Mouse (Mus musculus): ENCODE results near the gene Myo9a. TPM values are rescaled to one million over a fixed set of nuclear protein-coding genes. Genes with fewer than 3 reads are reported as not detected.
"Not testable (repeated sequence)": the region's sequence is repeated elsewhere in the genome, so short reads cannot be mapped to it uniquely, and the experiment has no call there.

Gene Myo9a
- polyA plus RNA-seq, 3 experiments from 2014 or later: 19.0 to 60.9 (median 50.9) TPM

GRCm38 (mm10) chr9:59951001-59951750 lies 200.5 kb downstream of the Myo9a start:
- no peak for ATAC-seq

- ATAC-seq: no peak
Measured at GRCm38 (mm10) chr9:59951943-59952342, 201.2 kb downstream of the Myo9a start.

DNA sequence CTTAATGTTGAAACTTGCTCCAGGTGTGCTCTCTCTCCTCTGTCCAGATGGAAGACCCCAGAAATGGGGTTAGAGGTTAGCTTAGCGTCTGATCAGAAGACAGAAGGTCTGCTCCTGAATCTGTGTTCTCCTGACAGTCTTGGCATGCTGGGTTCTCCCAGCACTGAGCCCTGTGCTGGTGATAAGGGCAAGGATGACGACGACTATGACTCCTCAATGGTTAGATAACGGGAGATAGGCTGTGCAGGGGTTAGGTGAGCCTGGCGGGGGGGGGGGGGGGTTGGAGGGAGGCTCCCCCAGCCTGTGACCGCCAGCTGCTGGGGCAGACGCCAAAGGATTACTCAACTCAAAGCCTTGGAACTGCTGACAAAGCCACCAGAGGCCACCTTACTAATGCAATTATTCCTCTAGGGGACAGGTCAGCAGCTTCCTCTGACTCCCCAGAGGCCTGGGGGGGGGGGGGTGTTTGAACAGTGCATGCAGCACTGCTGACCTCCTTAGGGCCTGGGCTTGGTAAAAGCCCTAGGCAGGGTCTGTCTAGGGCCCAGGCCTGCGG lies 201.9 kb downstream of the Myo9a start:
- ATAC-seq: no peak

DNA sequence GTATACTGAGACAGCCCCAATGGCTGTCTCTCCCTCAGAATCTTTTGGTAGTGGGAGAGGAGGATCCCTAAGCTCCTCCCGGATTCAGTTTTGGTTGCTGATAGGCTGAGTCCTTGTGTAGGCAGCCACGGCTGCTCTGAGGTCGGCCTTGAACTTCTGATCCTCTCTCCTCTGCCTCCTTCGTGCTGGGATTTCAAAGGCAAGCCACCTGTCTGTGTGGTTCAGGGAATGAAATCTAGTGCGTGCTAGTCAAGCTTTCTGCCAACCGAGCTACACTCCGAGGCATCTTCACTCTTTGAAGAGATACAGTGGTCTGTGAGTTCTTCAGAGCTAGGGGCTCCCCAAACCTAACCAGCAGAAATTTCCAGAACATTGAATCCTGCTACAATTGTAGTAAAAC lies 202.9 kb downstream of the Myo9a start:
- ATAC-seq: no peak

DNA sequence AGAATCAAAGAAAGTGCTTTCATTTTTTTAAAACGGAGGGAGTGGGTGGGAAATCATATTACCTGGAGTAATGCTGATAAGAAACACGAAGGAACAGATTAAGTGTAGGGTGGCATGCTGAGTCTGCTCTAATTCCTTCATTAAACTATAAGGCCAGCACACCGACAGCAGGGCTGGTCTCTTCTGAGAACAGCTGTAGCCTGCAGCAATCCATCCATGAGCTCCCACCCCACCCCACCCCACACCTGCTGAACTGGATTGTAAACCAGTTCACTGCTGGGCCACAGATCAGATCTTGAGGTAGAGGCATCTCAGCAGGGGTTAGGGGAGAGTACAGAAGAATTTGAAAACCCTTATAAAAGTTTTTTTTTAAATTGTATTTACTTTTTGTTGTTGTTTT lies 204.5 kb downstream of the Myo9a start:
- no peak for ATAC-seq

GRCm38 (mm10) chr9:59955692-59956091 lies 205.0 kb downstream of the Myo9a start:
- no peak for ATAC-seq

DNA sequence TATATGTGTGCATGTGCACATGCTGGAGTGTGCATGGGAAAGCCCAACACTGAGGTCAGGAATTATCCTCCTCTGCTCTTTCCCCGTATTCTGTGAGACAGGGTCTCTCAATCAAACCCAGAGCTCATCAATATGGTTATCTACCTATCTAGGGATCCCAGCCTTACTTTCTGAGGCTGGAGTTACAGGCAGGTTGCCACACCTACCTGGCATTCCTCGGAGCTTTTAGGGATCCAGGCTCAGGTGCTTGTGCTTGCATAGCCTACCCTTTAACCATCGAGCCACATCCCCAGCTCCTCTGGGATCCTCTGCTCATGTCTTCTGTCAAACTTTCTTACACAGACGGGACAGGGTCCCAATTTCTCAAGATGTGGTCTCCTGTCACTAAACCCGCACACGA lies 205.8 kb downstream of the Myo9a start:
- no peak for ATAC-seq

DNA sequence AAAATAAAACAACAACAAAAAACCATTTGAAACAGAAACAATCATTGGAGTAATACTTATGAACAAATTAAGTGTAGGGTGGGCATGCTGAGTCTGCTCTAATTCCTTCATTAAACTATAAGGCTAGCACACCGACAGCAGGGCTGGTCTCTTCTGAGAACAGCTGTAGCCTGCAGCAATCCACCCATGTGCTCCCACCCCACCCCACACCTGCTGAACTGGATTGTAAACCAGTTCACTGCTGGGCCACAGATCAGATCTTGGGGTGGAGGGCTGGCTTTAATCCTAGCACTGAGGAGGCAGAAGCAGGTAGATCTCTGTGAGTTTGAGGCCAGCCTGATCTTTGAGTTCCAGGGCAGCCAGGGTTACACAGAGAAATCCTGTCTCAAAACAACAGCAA lies 207.4 kb downstream of the Myo9a start:
- not testable (repeated sequence) for ATAC-seq

DNA sequence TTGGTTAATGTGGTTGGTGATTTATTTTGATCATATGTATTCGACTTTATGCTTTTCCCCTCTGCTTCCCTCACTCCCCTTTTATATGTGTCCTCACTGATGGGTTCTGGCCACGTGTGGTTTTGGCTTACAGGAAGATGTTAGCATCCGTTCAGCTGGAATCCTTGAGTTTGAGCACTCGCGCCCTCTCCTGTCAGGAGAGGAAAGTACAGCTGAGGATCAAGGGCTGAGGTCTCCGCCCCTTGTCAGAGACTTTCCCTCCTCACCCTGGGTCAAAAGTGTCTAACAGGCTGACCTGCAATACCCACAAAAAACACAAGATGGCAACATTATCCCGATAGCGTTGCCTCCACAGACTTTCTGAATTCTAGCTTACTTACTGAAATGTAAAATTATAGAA lies 208.6 kb downstream of the Myo9a start:
- peak; percentile 99 for ATAC-seq

GRCm38 (mm10) chr9:59960559-59960958 lies 209.9 kb downstream of the Myo9a start, which contains the start of gene Nr2e3:
TSS of gene Nr2e3 (minus strand) at chr9:59960659.
- no peak for ATAC-seq

- ATAC-seq: no peak
Measured at GRCm38 (mm10) chr9:59961201-59961955, 210.7 kb downstream of the Myo9a start.

DNA sequence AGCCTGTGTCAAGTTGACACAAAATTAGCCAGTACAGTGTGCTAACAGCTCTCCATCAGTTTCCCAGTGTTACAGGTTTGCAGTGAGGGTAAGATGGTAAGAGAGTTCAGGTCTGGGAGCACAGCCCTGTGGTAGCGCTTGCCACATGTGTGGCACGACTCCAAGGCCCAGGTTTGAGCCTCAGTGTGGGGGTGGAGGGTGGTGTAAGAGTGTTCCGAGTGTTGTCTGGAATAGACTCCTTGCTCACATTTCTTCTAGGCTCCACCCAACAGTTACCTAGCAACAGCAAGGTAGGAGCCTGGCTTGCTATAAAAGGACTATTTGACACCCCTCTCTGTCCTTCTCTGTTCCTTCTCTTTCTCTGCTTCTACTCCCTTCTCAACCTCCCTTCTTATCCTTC lies 213.7 kb downstream of the Myo9a start:
- no peak for ATAC-seq

- ATAC-seq: no peak
Measured at GRCm38 (mm10) chr9:59965046-59965445, 214.3 kb downstream of the Myo9a start.

GRCm38 (mm10) chr9:59969383-59969782 lies 218.7 kb downstream of the Myo9a start:
- peak; percentile 61 for ATAC-seq

DNA sequence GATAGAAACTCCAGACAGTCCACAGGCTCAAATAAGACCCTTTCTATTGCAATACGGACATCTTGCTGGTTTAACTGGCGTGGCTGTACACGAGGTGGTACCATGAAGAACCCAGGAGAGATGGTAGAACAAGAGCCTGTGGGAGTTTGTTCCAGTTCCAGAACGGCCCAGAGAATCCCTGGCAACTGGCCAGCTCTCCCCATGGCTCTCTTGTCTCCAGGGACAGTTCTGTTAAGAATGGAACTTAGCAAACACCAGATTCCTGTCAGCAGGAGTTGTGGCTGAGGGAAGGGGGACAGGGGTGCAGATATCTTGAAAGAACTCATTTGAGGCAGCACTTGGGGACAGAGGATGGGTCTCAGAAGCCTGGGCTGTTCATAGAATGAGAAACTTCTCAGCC lies 220.6 kb downstream of the Myo9a start:
- no peak for ATAC-seq

Other genes starting within 250 kb of the Myo9a start
- gene Hexa, start 211.4 kb upstream of the Myo9a start, polyA plus RNA-seq (2017; shearing (Covaris generic)): 10 to 100 TPM; 15.6 to 38.7 (median 37.6) TPM
- gene Tmem202, start 211.0 kb upstream of the Myo9a start, polyA plus RNA-seq (2017; shearing (Covaris generic)): not detected
- not detected for gene Celf6, start 173.0 kb upstream of the Myo9a start, polyA plus RNA-seq (2017; shearing (Covaris generic))
- 10 to 100 TPM; 17.2 to 62.5 (median 46.8) TPM for gene Parp6, start 133.6 kb upstream of the Myo9a start, polyA plus RNA-seq (2017; shearing (Covaris generic))
- gene Pkm, start 94.5 kb upstream of the Myo9a start, polyA plus RNA-seq (2017; shearing (Covaris generic)): 1,000 to 10,000 TPM in 1 of 3 experiments, 100 to 1,000 TPM in 2; 745 to 1,024 (median 798) TPM
- gene Gramd2, start 70.8 kb upstream of the Myo9a start, polyA plus RNA-seq (2017; shearing (Covaris generic)): not detected
- 1 to 10 TPM; 3.5 to 7.0 (median 4.7) TPM for gene Senp8, start 186 bp upstream of the Myo9a start, polyA plus RNA-seq (2017; shearing (Covaris generic))
- gene Nr2e3, start 209.8 kb downstream of the Myo9a start, polyA plus RNA-seq (2017; shearing (Covaris generic)): not detected